Mouse (Mus musculus) embryonic facial prominence, embryonic 13.5 days (tissue): ENCODE results near the gene Flcn. TPM values are rescaled to one million over a fixed set of nuclear protein-coding genes. Genes with fewer than 3 reads are reported as not detected.
A peak's percentile ranks its signal among the peaks of the same experiment; 100 is the strongest.
"Not testable (repeated sequence)": the region's sequence is repeated elsewhere in the genome, so short reads cannot be mapped to it uniquely, and the experiment has no call there.

ENCODE experiments used
- ATAC-seq: fragments of 200-750 bp; cut with Nextera tagmentation; 2 replicates; pipeline ENCODE4 v1.8.0; 2017; ENCODE audit warnings: low read depth; ENCODE audit not compliant: insufficient number of reproducible peaks, insufficient read depth, low FRiP score, low TSS enrichment
- H3K27ac ChIP-seq: fragments of 300-500 bp; sonication (generic); 2 replicates; pipeline ENCODE4 v1.5.1; 2015; ENCODE audit warnings: moderate library complexity, mild to moderate bottlenecking, inconsistent platforms
- H3K27me3 ChIP-seq: fragments of 300-500 bp; sonication (generic); 2 replicates; pipeline ENCODE4 v1.6.1; 2015; ENCODE audit warnings: mild to moderate bottlenecking, inconsistent platforms
- H3K36me3 ChIP-seq: fragments of 300-500 bp; sonication (generic); 2 replicates; pipeline ENCODE4 v1.6.1; 2015; ENCODE audit warnings: mild to moderate bottlenecking, inconsistent platforms
- H3K4me1 ChIP-seq: fragments of 300-500 bp; sonication (generic); 2 replicates; pipeline ENCODE4 v1.6.1; 2015; ENCODE audit warnings: inconsistent platforms
- H3K4me2 ChIP-seq: fragments of 300-500 bp; sonication (generic); 2 replicates; pipeline ENCODE4 v1.6.1; 2015; ENCODE audit warnings: moderate library complexity, mild to moderate bottlenecking, inconsistent platforms
- H3K4me3 ChIP-seq: fragments of 300-500 bp; sonication (generic); 2 replicates; pipeline ENCODE4 v1.5.1; 2015; ENCODE audit warnings: mild to moderate bottlenecking, inconsistent platforms
- H3K9ac ChIP-seq: fragments of 300-500 bp; sonication (generic); 2 replicates; pipeline ENCODE4 v1.6.1; 2015; ENCODE audit warnings: mild to moderate bottlenecking, inconsistent platforms
- H3K9me3 ChIP-seq: fragments of 300-500 bp; sonication (generic); 2 replicates; pipeline ENCODE4 v1.6.1; 2016; ENCODE audit warnings: inconsistent platforms
- WGBS: fragments of 180-500 bp; shearing (Covaris S2); methylation state at CpG from one replicate; pipeline ENCODE4 v1.1.7; 2015; ENCODE audit warnings: mixed read lengths; 5-methylcytosine and 5-hydroxymethylcytosine counted together
- polyA plus RNA-seq: library from polyadenylated mRNA; unstranded; fragments of >200 nt; fragmentation: Nextera tagmentation; extraction: Ambion mirVana; gene quantifications from 2 replicates; pipeline ENCODE4 v1.2.1, GENCODE M21; 2015

Gene Flcn
- 34.0 and 37.5 TPM in 2 replicates for polyA plus RNA-seq

DNA sequence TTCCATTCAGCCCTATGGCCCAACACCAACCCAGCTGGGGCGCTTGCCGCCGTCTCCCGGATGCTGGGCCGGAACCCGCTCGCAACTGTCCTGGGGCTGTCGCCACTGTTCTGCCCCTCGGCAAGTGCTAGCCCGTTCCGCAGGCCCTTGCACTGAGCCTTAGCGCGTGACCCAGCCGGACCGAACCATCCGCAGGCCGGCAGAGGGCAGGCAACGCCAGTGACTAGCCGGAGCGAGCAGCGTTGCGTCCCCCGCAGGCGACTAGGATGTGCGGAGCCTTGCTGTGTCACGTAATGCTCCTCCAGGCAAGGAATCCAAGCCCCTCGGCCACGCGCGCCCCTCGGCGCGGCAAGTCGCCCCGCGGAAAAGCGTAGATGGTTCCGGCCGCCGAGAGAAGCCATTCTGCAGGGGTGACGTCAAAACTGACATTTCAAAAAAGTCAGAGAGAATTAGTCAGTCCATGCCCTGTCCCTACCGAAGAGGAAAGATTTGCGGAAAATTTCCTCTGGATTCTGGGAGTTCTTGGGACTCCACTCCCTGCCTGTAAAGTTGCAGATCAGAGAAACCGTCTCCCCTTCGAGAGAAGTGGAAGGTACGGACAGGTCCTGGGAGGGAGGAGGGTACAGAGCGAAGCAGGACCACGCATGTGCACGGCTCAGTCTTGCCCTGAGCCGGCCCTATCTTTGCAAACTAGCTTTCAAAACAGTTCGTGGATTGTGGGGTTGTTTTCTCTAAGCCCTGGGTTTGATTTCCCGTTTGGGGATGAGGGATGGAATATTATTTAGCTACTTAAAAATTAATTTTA, at the start of gene Flcn:
Gene Flcn, minus strand, starts transcription at position 347 of the 805 bp plus-strand sequence.
- peak within 1 kb of the TSS; percentile 97 for H3K27ac ChIP-seq
- peak within 1 kb of the TSS; percentile 94 for H3K9ac ChIP-seq
- H3K36me3 ChIP-seq: peaks cover 31% of the 10 kb centered on the region
- peak within 1 kb of the TSS; percentile 85 for H3K4me2 ChIP-seq
- peak; percentile 89 for ATAC-seq
- H3K27me3 ChIP-seq: no peaks in the 10 kb centered on the region
- under 1% methylated on average over 52 of the region's 52 CpGs for WGBS
- H3K4me3 ChIP-seq: peak within 1 kb of the TSS; percentile 74
- H3K9me3 ChIP-seq: no peaks in the 10 kb centered on the region
- peaks cover 24% of the 10 kb centered on the region for H3K4me1 ChIP-seq

DNA sequence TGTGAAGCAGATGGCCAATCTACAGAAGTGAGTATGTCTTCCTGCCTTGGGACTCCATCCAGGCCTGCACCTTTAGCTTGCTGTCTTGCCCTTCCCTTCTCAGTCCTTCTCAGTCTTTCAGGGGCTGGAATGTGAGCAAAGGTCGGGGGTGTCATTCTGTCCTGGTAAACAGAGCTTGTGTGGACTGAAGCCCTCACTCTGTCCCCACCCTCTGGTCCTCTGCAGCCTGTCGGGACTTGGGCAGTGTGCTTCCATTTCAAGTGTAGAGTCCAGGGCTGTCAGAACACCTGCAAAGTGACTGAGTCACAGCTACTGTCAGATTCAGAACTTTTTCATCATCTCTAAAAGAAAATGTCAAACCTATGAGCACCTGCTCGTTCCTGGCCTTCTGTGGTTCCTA, 43.0 kb upstream of the Flcn start:
- no peak for ATAC-seq
- Histone ChIP-seq H3K4me1 (peaks cover 20% of the 10 kb centered on the region), H3K9ac (no peak overlapping the region), H3K4me3 (no peak overlapping the region), H3K4me2 (no peak overlapping the region), H3K9me3 (no peaks in the 10 kb centered on the region), H3K36me3 (peaks cover 17% of the 10 kb centered on the region), H3K27ac (no peak overlapping the region), H3K27me3 (no peaks in the 10 kb centered on the region)
- WGBS: 74% methylated on average over 3 of the region's 3 CpGs

DNA sequence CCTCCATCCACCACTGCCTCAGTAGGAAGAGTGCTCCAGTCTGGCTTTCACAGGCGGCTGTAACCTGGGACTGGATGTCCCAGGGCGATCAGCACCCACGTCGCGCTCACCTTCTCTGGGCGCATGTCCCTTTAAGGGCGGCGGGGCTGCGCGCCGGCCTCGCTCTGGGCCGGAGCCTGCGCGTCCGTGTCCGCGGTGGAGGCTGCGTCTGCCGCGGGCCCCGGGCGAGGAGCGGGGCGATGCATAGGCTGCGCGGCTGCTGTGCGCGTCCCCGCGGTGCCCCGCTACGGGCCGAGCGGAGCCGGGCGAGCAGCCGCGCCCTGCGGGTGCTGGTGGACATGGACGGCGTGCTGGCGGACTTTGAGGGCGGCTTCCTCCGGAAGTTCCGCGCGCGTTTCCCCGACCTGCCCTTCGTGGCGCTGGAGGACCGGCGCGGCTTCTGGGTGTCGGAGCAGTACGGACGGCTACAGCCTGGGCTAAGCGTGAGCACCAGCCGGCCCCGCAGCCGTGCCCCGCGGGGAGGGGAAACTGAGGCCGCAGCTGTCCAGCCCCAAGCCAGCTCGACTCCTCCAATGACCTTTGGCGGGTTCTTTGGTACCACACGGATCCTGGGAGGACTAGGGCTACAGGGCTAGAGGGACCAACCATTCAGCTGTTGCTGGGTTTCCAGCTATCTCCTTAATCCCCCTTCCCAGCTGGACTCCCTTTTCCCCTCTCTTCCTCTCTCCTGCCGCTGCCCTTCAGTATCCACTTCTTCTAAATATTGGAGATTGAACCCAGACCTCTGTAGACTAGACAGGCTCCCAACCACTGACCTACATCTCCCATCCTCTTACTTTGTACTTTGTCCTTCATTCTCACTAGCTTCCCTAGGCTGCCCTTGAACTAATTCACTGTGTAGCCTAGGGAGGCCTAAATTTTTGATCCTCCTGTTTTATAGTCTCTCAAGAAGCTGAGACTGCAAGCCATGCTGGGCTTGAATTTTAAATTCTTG, 38.4 kb upstream of the Flcn start:
- Histone ChIP-seq H3K9me3 (no peaks in the 10 kb centered on the region), H3K9ac (peak overlapping the region; percentile 92), H3K27me3 (no peaks in the 10 kb centered on the region), H3K4me1 (peaks cover 22% of the 10 kb centered on the region), H3K4me2 (peak overlapping the region; percentile 77), H3K36me3 (peaks cover 7% of the 10 kb centered on the region; the same call in 1 of the 2 replicates), H3K4me3 (peak overlapping the region; percentile 77), H3K27ac (peak overlapping the region; percentile 89)
- WGBS: under 1% methylated on average over 69 of the region's 69 CpGs
- ATAC-seq: peak; percentile 79

DNA sequence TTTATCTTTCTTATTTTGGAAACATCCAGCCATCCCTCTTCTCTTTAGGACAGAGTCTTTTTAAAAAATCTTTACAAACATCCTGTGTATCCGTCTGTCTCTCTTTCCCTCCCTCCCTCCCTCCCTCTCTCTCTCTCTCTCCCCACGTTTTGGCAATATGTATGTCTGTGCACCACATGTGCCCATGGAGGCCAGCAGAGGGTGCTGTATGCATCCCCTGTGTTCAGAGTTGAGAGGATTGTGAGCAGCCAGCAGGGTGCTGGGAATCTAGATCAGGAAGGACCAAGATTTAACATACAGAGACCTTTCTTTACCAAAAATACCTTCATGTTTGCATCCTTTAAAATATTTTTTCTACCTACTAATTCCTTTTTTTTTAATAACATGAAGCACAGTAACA, 37.3 kb upstream of the Flcn start:
- peak overlapping the region; percentile 77 for H3K4me2 ChIP-seq
- H3K27ac ChIP-seq: no peak overlapping the region
- H3K27me3 ChIP-seq: no peaks in the 10 kb centered on the region
- WGBS: 9% methylated on average over 2 of the region's 2 CpGs
- ATAC-seq: no peak
- H3K4me3 ChIP-seq: peak overlapping the region; percentile 77
- peaks cover 22% of the 10 kb centered on the region for H3K4me1 ChIP-seq
- no peaks in the 10 kb centered on the region for H3K9me3 ChIP-seq
- H3K9ac ChIP-seq: no peak overlapping the region
- H3K36me3 ChIP-seq: no peaks in the 10 kb centered on the region

DNA sequence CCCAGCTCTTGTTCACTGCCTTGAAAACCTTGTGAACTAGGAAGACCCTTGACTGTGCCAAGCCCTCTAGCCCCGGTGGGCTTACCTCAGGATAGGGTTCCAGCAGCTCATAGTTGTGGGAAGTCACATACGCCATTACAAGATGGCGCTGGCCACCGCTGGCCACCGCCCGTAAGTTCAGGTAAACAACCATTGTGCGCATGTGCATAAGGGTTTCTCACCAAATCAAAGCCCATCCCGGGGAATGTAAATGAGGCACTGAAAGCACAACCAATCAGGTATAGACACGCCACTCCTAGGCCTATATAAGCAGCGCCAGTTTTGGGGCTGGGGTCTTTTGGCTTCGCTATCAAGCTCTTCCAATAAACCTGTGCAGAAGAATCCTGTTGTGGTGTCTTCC, 36.5 kb upstream of the Flcn start:
- H3K27me3 ChIP-seq: no peaks in the 10 kb centered on the region
- WGBS: 96% methylated on average over 11 of the region's 11 CpGs
- no peaks in the 10 kb centered on the region for H3K36me3 ChIP-seq
- H3K9me3 ChIP-seq: no peaks in the 10 kb centered on the region
- H3K4me2 ChIP-seq: no peak overlapping the region
- no peak overlapping the region for H3K27ac ChIP-seq
- H3K4me1 ChIP-seq: peaks cover 19% of the 10 kb centered on the region
- no peak overlapping the region for H3K4me3 ChIP-seq
- ATAC-seq: no peak
- no peak overlapping the region for H3K9ac ChIP-seq

DNA sequence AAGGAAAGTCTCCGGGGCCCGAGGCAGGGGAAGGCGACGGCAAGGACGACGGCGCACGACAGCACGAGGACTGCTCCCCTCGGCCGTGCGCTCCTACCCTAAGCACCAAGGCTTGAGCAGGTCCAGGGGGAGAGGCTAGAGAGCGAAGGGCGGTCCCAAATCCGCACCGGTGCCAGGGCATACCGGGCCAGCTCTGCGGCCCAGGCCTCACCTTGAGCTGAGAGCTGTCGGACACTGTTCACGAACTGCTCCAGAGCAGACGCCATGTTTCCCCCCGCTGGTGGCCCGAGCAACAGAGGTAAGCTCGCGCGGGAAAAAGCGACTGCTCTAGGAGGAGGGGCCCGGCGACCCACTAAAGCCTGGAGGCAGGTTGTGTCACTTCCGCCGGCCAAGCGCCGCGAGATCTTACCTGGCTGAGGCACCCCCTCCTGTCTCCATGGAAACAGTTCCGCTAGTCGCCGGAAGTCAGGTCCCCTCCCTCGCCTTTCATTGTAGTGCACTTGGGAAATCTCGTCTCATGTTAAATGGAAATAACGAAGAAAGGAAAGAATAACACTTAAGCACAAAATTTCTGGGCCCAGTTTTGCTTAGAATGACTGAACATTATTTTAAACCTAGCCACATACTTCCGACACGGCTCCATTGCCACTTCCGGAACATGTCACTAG, 29.8 kb upstream of the Flcn start, which contains the start of gene Cops3:
Gene Cops3, minus strand, starts transcription at position 380 of the 668 bp plus-strand sequence.
- Histone ChIP-seq H3K27me3 (no peaks in the 10 kb centered on the region), H3K4me3 (peak within 1 kb of the TSS; percentile 97), H3K4me1 (peaks cover 24% of the 10 kb centered on the region), H3K9me3 (no peaks in the 10 kb centered on the region), H3K4me2 (peak within 1 kb of the TSS; percentile 58), H3K27ac (peak within 1 kb of the TSS; percentile 98), H3K9ac (peak within 1 kb of the TSS; percentile 96), H3K36me3 (peaks cover 29% of the 10 kb centered on the region)
- WGBS: 1% methylated on average over 43 of the region's 43 CpGs
- ATAC-seq: peak; percentile 97

DNA sequence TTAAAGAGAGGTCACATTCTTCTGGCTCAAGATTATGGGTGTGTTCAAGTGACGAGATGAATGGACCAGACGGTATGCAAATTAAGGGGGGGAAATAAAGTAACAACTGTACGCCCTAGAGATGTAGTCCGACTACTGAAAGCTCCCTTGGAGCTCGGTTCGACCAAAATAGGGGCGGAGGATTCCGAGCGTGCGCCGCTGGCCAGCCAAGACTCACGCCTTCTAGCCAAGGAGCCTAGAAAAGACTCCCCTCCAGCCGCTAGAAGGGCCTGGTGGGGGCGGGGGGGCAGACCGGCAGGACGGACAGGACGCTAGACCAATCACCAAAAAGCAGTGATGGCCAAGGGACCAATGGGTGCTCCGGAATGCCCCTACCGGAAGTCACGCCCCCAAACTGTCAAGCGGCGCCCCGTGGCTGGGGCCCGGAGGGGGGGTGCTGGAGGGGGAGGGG, 29.2 kb upstream of the Flcn start, which contains the start of gene Nt5m:
Gene Nt5m, plus strand, starts transcription at position 440 of the 451 bp plus-strand sequence.
- Histone ChIP-seq H3K9ac (peak within 1 kb of the TSS; percentile 96), H3K9me3 (no peaks in the 10 kb centered on the region), H3K4me3 (peak within 1 kb of the TSS; percentile 97), H3K4me2 (peak within 1 kb of the TSS; percentile 58), H3K36me3 (peaks cover 34% of the 10 kb centered on the region), H3K4me1 (peaks cover 24% of the 10 kb centered on the region), H3K27me3 (no peaks in the 10 kb centered on the region), H3K27ac (peak within 1 kb of the TSS; percentile 98)
- ATAC-seq: peak; percentile 98
- under 1% methylated on average over 24 of the region's 24 CpGs for WGBS

DNA sequence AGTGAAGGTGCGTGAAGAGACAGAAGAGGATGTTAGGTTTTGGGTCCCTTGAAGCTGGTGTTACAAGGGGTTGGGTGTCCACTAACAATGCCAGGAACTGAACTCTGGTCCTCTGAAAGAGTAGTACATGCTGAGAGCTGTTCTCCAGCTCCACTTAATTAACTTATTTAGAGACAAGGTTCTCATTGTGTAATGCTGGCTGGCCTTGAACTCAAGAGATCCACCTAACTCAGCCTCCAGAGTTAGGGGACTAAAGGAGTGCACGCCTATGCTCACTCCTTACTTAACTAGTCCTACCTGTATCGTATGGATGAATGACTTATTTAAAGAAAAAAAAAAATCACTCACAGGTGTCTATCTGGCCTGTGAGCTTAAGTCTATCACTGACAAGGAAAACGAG, 28.6 kb upstream of the Flcn start:
- peak overlapping the region; percentile 96 for H3K9ac ChIP-seq
- WGBS: 57% methylated on average over 4 of the region's 4 CpGs
- no peaks in the 10 kb centered on the region for H3K9me3 ChIP-seq
- H3K36me3 ChIP-seq: peaks cover 40% of the 10 kb centered on the region
- no peak overlapping the region for H3K27ac ChIP-seq
- no peak for ATAC-seq
- H3K4me1 ChIP-seq: peaks cover 24% of the 10 kb centered on the region
- no peaks in the 10 kb centered on the region for H3K27me3 ChIP-seq
- peak overlapping the region; percentile 97 for H3K4me3 ChIP-seq
- peak overlapping the region; percentile 58 for H3K4me2 ChIP-seq

DNA sequence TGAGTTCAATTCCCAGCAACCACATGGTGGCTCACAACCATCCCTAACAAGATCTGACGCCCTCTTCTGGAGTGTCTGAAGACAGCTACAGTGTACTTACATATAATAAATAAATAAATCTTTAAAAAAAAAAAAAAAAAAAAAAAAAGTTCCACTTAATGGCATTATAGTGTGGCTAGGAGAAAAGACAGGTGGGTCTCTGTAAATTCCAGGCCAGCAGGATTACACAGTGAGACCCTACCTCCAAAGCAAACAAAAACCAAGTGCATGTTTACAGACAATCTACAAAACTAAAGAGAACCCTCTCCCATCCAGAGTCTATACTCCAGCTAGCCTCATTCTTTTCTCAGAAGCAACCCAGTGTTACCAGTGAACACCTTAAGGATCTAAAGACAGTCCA, 28.0 kb upstream of the Flcn start:
- H3K27ac ChIP-seq, H3K27me3 ChIP-seq, ATAC-seq, H3K9me3 ChIP-seq: not testable (repeated sequence)
- H3K4me3 ChIP-seq: peak overlapping the region; percentile 97; the same call in 1 of the 2 replicates
- peaks cover 22% of the 10 kb centered on the region for H3K4me1 ChIP-seq
- WGBS: no CpG with 5 or more reads among the region's 1 CpGs
- H3K4me2 ChIP-seq: peak overlapping the region; percentile 58
- H3K9ac ChIP-seq: 0 out of 2 replicates have a peak overlapping the region, but pooled peaks have one; percentile 96
- peaks cover 47% of the 10 kb centered on the region for H3K36me3 ChIP-seq

DNA sequence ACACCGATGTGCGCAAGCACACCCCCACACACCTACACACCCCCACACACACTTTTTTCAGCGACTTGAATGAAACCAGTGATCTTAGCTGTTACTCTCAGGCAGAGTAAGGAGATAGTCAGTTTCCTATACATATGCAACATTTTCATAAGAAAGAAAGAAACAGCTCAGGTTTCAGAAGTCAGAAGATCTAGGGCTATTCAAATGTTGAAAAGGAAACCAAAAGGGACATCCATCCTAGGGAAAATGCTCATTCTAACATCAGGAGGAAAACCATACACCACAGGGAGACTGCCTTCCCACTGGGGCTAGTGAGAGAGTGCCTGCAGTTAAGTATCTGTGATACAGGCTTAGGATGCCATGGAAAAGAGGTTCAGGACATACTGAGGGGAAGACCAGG, 11.8 kb upstream of the Flcn start:
- H3K27ac ChIP-seq: no peak overlapping the region
- H3K4me2 ChIP-seq: no peak overlapping the region
- WGBS: 86% methylated on average over 3 of the region's 3 CpGs
- H3K9me3 ChIP-seq: no peaks in the 10 kb centered on the region
- H3K27me3 ChIP-seq: no peaks in the 10 kb centered on the region
- no peak overlapping the region for H3K4me3 ChIP-seq
- no peak for ATAC-seq
- peaks cover 96% of the 10 kb centered on the region for H3K36me3 ChIP-seq
- H3K4me1 ChIP-seq: no peaks in the 10 kb centered on the region
- no peak overlapping the region for H3K9ac ChIP-seq

DNA sequence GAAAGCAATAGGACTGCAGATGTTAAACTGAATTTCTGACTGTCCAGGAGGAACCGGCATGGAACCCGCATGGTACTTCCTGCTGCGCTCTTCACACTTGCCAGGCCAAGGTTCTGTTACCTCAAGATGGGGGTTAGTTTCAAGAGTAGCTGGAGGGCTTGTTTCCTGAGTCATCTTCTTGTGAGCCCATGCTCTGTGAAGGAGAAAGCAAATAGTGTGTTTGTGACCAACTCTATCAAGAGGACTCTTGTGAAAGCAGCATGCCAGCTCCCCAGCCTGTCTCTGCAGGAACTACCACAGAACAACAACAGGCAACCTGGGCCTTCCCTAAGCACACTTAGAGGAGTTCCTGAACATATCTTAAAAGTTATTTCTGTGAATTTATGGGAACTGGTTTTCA, 8.1 kb upstream of the Flcn start:
- Histone ChIP-seq H3K4me1 (no peaks in the 10 kb centered on the region), H3K9ac (no peak overlapping the region), H3K9me3 (no peaks in the 10 kb centered on the region), H3K4me3 (no peak overlapping the region), H3K27ac (no peak overlapping the region), H3K27me3 (no peaks in the 10 kb centered on the region), H3K4me2 (no peak overlapping the region), H3K36me3 (peaks cover 75% of the 10 kb centered on the region)
- WGBS: 94% methylated on average over 3 of the region's 3 CpGs
- no peak for ATAC-seq
